Mouse (Mus musculus) CH12.LX (cell line): ENCODE results near the gene Gpr137. TPM values are rescaled to one million over a fixed set of nuclear protein-coding genes. Genes with fewer than 3 reads are reported as not detected.

ENCODE experiments used
- DNase-seq: peaks from one replicate; pipeline ENCODE4 v3.0.0-alpha.2; 2013; ENCODE audit errors: extremely low read depth
- H3K27ac ChIP-seq: 2 replicates; pipeline ENCODE4 v1.5.1; 2012; ENCODE audit warnings: low read depth, mild to moderate bottlenecking, control low read depth, moderate library complexity; ENCODE audit not compliant: insufficient read depth
- H3K27me3 ChIP-seq: replicated peaks from 2 replicates; pipeline ENCODE3; 2012; ENCODE audit warnings: inconsistent platforms
- H3K36me3 ChIP-seq, 2 experiments: replicated peaks in 1 of 2; 2 replicates each; pipeline versions ENCODE3 to v1.6.1; 2012; ENCODE audit warnings: inconsistent platforms in 1 of 2, low read length in 1 of 2, mild to moderate bottlenecking in 1 of 2, mixed read lengths in 1 of 2, moderate library complexity in 1 of 2; ENCODE audit not compliant: control insufficient read depth in 1 of 2, insufficient read depth in 1 of 2
- H3K4me1 ChIP-seq, 2 experiments: 2 replicates each; pipeline ENCODE4 v1.6.1; 2012; ENCODE audit warnings: inconsistent platforms in 1 of 2, moderate library complexity in 1 of 2; ENCODE audit not compliant: insufficient read depth in 2 of 2, control insufficient read depth in 1 of 2
- H3K4me2 ChIP-seq: 2 replicates; pipeline ENCODE4 v1.6.1; 2012; ENCODE audit warnings: low read depth, mild to moderate bottlenecking, control low read depth; ENCODE audit not compliant: poor library complexity, insufficient read depth, severe bottlenecking
- H3K4me3 ChIP-seq, 3 experiments: fragments of 150-350 bp in 1 of 3; sonication (generic) in 1 of 3; replicated peaks in 1 of 3; 2 replicates each; pipeline versions ENCODE3 to v1.5.1; 2011 to 2012; ENCODE audit warnings: low read depth in 2 of 3, low read length in 2 of 3, mild to moderate bottlenecking in 2 of 3, moderate library complexity in 2 of 3, control low read depth in 1 of 3, improper control_type of control experiment in 1 of 3, inconsistent platforms in 1 of 3, mixed read lengths in 1 of 3; ENCODE audit not compliant: poor library complexity in 1 of 3
- H3K79me2 ChIP-seq: replicated peaks from 2 replicates; pipeline ENCODE4 v1.6.1; 2012; ENCODE audit warnings: mild to moderate bottlenecking, moderate library complexity; ENCODE audit not compliant: control insufficient read depth, poor library complexity, insufficient read depth, severe bottlenecking; ENCODE audit errors: extremely low read depth
- H3K9ac ChIP-seq: 2 replicates; pipeline ENCODE4 v1.6.1; 2012; ENCODE audit warnings: low read depth, mild to moderate bottlenecking, control low read depth, moderate library complexity; ENCODE audit not compliant: insufficient read depth
- H3K9me3 ChIP-seq: replicated peaks from 2 replicates; pipeline ENCODE3; 2012; ENCODE audit warnings: low read length, inconsistent platforms, mixed read lengths
- BHLHE40 ChIP-seq: IDR thresholded peaks from 2 replicates; pipeline ENCODE4 v1.6.1; 2011; ENCODE audit warnings: mild to moderate bottlenecking, low read depth, low read length, improper control_type of control experiment
- CHD1 ChIP-seq: IDR thresholded peaks from 2 replicates; pipeline ENCODE4 v1.6.1; 2012; ENCODE audit warnings: low read depth, low read length, improper control_type of control experiment, inconsistent platforms
- CHD2 ChIP-seq: IDR thresholded peaks from 2 replicates; pipeline ENCODE4 v1.6.1; 2011; ENCODE audit warnings: low read length, improper control_type of control experiment
- CTCF ChIP-seq, 2 experiments: IDR thresholded peaks in 1 of 2; conservative IDR thresholded peaks in 1 of 2; 2 replicates each; pipeline ENCODE4 v1.5.1; 2011 to 2012; ENCODE audit warnings: low read depth in 2 of 2, low read length in 2 of 2, improper control_type of control experiment in 1 of 2, inconsistent platforms in 1 of 2, mild to moderate bottlenecking in 1 of 2, moderate library complexity in 1 of 2
- EP300 ChIP-seq: IDR thresholded peaks from 2 replicates; pipeline ENCODE4 v1.6.1; 2011; ENCODE audit warnings: low read length, improper control_type of control experiment
- GABPA ChIP-seq: IDR thresholded peaks from 2 replicates; pipeline ENCODE4 v1.6.1; 2012; ENCODE audit warnings: low read depth, low read length, improper control_type of control experiment, inconsistent platforms; ENCODE audit not compliant: insufficient replicate concordance
- HCFC1 ChIP-seq: IDR thresholded peaks from 2 replicates; pipeline ENCODE4 v1.6.1; 2012; ENCODE audit warnings: low read depth, mild to moderate bottlenecking, inconsistent platforms, low read length, improper control_type of control experiment
- IRF4 ChIP-seq: IDR thresholded peaks from 2 replicates; pipeline ENCODE4 v1.6.1; 2014; ENCODE audit warnings: low read depth, mild to moderate bottlenecking, inconsistent platforms, low read length, improper control_type of control experiment
- KAT2A ChIP-seq: IDR thresholded peaks from 2 replicates; pipeline ENCODE4 v1.6.1; 2012; ENCODE audit warnings: low read length, improper control_type of control experiment, inconsistent platforms; ENCODE audit not compliant: insufficient replicate concordance
- MAFK ChIP-seq: IDR thresholded peaks from 2 replicates; pipeline ENCODE4 v1.6.1; 2011; ENCODE audit warnings: low read length, improper control_type of control experiment; ENCODE audit not compliant: insufficient replicate concordance
- MAZ ChIP-seq: IDR thresholded peaks from 2 replicates; pipeline ENCODE4 v1.6.1; 2012; ENCODE audit warnings: low read depth, mild to moderate bottlenecking, inconsistent platforms, low read length, improper control_type of control experiment, moderate library complexity
- MEF2A ChIP-seq: IDR thresholded peaks from 2 replicates; pipeline ENCODE4 v1.6.1; 2014; ENCODE audit warnings: low read depth, mild to moderate bottlenecking, inconsistent platforms, low read length, improper control_type of control experiment, borderline replicate concordance
- MXI1 ChIP-seq: IDR thresholded peaks from 2 replicates; pipeline ENCODE4 v1.6.1; 2011; ENCODE audit warnings: mild to moderate bottlenecking, low read depth, low read length, improper control_type of control experiment
- MYC ChIP-seq: IDR thresholded peaks from 2 replicates; pipeline ENCODE4 v1.6.1; 2011; ENCODE audit warnings: low read depth, mild to moderate bottlenecking, improper control_type of control experiment, low read length
- POLR2A ChIP-seq: IDR thresholded peaks from 2 replicates; pipeline ENCODE4 v1.6.1; 2011; ENCODE audit warnings: low read depth, mild to moderate bottlenecking, improper control_type of control experiment, low read length
- POLR2AphosphoS2 ChIP-seq: IDR thresholded peaks from 2 replicates; pipeline ENCODE4 v1.6.1; 2011; ENCODE audit warnings: low read depth, low read length, improper control_type of control experiment
- RCOR1 ChIP-seq: conservative IDR thresholded peaks from 2 replicates; pipeline ENCODE4 v1.6.1; 2012; ENCODE audit warnings: low read depth, mild to moderate bottlenecking, inconsistent platforms, low read length, improper control_type of control experiment
- SIN3A ChIP-seq: IDR thresholded peaks from 2 replicates; pipeline ENCODE4 v1.6.1; 2012; ENCODE audit warnings: low read length, improper control_type of control experiment, inconsistent platforms
- SMC3 ChIP-seq: IDR thresholded peaks from 2 replicates; pipeline ENCODE4 v1.6.1; 2011; ENCODE audit warnings: low read depth, low read length, improper control_type of control experiment
- USF2 ChIP-seq: conservative IDR thresholded peaks from 2 replicates; pipeline ENCODE4 v1.6.1; 2011; ENCODE audit warnings: low read depth, low read length, improper control_type of control experiment
- ZC3H11A ChIP-seq: IDR thresholded peaks from 2 replicates; pipeline ENCODE4 v1.6.1; 2012; ENCODE audit warnings: low read depth, mild to moderate bottlenecking, inconsistent platforms, low read length, improper control_type of control experiment
- ZKSCAN1 ChIP-seq: IDR thresholded peaks from 2 replicates; pipeline ENCODE4 v1.6.1; 2012; ENCODE audit warnings: low read depth, inconsistent platforms, low read length, improper control_type of control experiment, borderline replicate concordance
- ZMIZ1 ChIP-seq: IDR thresholded peaks from 2 replicates; pipeline ENCODE4 v1.6.1; 2012; ENCODE audit warnings: low read depth, mild to moderate bottlenecking, inconsistent platforms, low read length, improper control_type of control experiment
- dilution Hi-C: fragments of 300-500 bp; cut with MboI; formaldehyde crosslinking; loops from 2 replicates; pipeline ENCODE4 v1.14.3; 2020; ENCODE audit warnings: low sequenced_read_pairs; ENCODE audit not compliant: extremely low pct_unique_long_range_greater_than_20kb, extremely low pct_ligation_motif_present
- in situ Hi-C: fragments of 300-500 bp; cut with MboI; formaldehyde crosslinking; loops from 3 replicates; pipeline ENCODE4 v1.14.3; 2019; ENCODE audit warnings: low sequenced_read_pairs, low pct_ligation_motif_present, low pct_unique_long_range_greater_than_20kb, mixed read lengths
- polyA plus RNA-seq: library from polyadenylated mRNA; unstranded; fragments of >175 nt; gene quantifications from 2 replicates; pipeline ENCODE4 v1.2.1, GENCODE M21; 2012; ENCODE audit warnings: low read depth; ENCODE audit not compliant: insufficient read length
- total RNA-seq, 2 experiments: library from RNA; depleted of rRNA; stranded (reverse); fragments of 300-350 nt in 1 of 2; fragments of >200 nt in 1 of 2; gene quantifications; 2 replicates each; pipeline ENCODE4 v1.2.3; 2012 to 2014

Gpr137 gene
- total and polyA plus RNA-seq, 3 experiments, result 8.8 to 18.1 (median 14.4) TPM

DNA sequence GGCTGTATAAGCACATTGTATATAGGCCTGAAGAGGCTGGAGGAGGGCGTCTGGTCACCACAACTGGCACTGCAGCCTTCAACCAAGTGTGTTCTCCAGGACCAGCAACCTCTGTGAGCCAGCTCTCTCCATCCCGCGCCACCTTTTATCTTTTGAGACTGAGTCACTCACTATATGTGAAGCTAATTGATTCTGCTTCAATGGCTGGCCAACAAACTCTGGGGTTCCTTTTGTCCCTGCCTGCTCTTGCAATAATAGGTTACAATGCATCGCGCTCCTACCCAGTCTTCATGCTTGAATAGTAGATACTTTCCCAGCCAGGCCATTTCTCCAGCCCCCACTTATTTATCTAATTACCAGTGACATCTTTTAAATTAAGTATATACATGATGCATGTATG is 41.3 kb upstream of the Gpr137 start:
- H3K27me3 ChIP-seq, result no peaks in the 10 kb centered on the region
- H3K36me3 ChIP-seq, result peaks cover 15 to 45% of the 10 kb centered on the region in 2 experiments
- TF ChIP-seq HCFC1 (no peak), USF2 (no peak), ZKSCAN1 (no peak), CHD1 (no peak), ZC3H11A (no peak), MEF2A (no peak), CHD2 (no peak), MXI1 (no peak), RCOR1 (no peak), SMC3 (no peak), KAT2A (no peak), MYC (no peak), MAFK (no peak), EP300 (no peak), ZMIZ1 (no peak), POLR2A (no peak), POLR2AphosphoS2 (no peak), IRF4 (no peak), CTCF (conservative IDR thresholded peaks at IDR 0.05 in 1 of 2, IDR thresholded peaks at IDR 0.05 in 1 of 2; ENCODE audit: low read depth in 2 of 2, low read length in 2 of 2) (no peak), SIN3A (no peak)
- no peak overlapping the region for H3K27ac ChIP-seq
- H3K4me1 ChIP-seq, result peaks cover 12 to 39% of the 10 kb centered on the region in 2 experiments
- no peak overlapping the region for H3K9ac ChIP-seq
- no peak overlapping the region for H3K4me2 ChIP-seq
- peaks cover 2% of the 10 kb centered on the region; the same call in 1 of the 2 replicates for H3K79me2 ChIP-seq
- dilution Hi-C loops (no loop called here), in situ Hi-C loops (no loop called here)
- no peak for DNase-seq
- H3K9me3 ChIP-seq, result no peaks in the 10 kb centered on the region
- no peak overlapping the region for H3K4me3 ChIP-seq

DNA sequence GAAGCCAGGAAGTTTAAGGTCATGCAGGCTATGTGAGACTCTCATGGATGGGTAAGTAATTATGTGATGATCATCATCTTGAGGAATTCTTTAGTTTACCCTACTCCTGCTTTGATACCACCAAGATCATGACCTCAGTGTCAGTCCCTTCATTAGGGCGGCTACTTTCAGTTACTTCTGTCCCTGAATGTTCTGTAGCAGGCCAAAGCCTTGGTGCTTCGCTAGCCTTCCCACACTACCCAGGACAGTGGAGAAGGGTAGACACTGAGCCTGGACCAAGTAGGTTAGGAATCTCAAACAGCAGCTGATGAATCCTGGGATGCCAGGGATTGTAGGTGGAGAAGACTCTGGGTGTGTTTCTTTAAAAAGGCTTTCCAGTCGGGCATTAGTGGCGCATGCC is 39.2 kb upstream of the Gpr137 start:
- Histone ChIP-seq H3K9ac (peak overlapping the region; percentile 78), H3K27ac (no peak overlapping the region), H3K36me3 (peaks cover 27 to 64% of the 10 kb centered on the region in 2 experiments), H3K4me1 (peaks cover 22 to 50% of the 10 kb centered on the region in 2 experiments), H3K9me3 (no peaks in the 10 kb centered on the region), H3K27me3 (no peaks in the 10 kb centered on the region), H3K4me3 (peak overlapping the region in 2 of 3 experiments; percentile 73 to 83), H3K79me2 (peaks cover 17% of the 10 kb centered on the region), H3K4me2 (peak overlapping the region; percentile 84)
- in situ Hi-C loops, result no loop called here
- no peak for DNase-seq
- dilution Hi-C loops, result no loop called here
- TF ChIP-seq ZKSCAN1 (no peak), MAZ (no peak), RCOR1 (no peak), KAT2A (no peak), BHLHE40 (no peak), MAFK (no peak), POLR2A (no peak), GABPA (no peak)
